Mouse (Mus musculus) thymus, adult 2 months (tissue): ENCODE results near the gene Ccdc30.

ENCODE experiments used
- CTCF ChIP-seq: fragments of 200-500 bp; IDR thresholded peaks from 2 replicates; pipeline ENCODE4 v1.5.1; 2012; ENCODE audit warnings: mild to moderate bottlenecking, control low read depth, low read length, moderate library complexity, borderline replicate concordance; ENCODE audit not compliant: control insufficient read depth, poor library complexity, insufficient read depth; ENCODE audit errors: extremely low read depth
- POLR2A ChIP-seq: fragments of 200-500 bp; IDR thresholded peaks from 2 replicates; pipeline ENCODE4 v1.6.1; 2012; ENCODE audit warnings: mild to moderate bottlenecking, low read length, control low read depth, moderate library complexity; ENCODE audit not compliant: control insufficient read depth, poor library complexity, insufficient read depth; ENCODE audit errors: extremely low read depth

DNA sequence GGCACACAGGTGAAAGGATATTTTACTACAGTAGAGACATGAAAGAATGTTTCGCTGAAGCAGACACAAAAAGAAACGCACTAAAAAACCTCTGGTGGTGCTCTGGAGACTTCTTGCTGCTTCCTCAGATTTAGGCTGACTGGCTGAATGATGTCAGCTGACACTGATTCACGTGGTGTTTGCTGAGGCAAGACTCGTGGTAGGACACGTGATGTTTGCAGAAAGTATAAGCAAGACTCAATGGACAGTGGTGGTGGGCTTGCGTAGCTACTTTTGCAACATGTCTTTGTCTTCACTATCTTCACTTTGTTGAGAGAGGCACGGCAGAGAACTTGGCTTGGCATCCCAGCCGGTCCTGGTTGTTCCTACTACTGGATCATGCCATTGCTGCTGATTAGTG is 112.0 kb downstream of the Ccdc30 start:
- TF ChIP-seq CTCF: no peak
- TF ChIP-seq POLR2A: no peak
